Mouse (Mus musculus): ENCODE measurements around the gene Csnk1d.

The Csnk1d gene

GRCm38 (mm10) chr11:120990951-120991526, at the start of gene Csnk1d:
TSS of gene Csnk1d (minus strand) at chr11:120991330.
- DNase-seq (ENCODE audit: low spot score in 2 of 2), result peak; percentile 99

GRCm38 (mm10) chr11:121039302-121039701, 48.2 kb upstream of the Csnk1d start, which contains the start of gene Cd7:
TSS of gene Cd7 (minus strand) at chr11:121039418.
- DNase-seq (ENCODE audit: low spot score in 2 of 2), result peak in 1 of 2 experiments; percentile 14

GRCm38 (mm10) chr11:121038366-121039240, 47.5 kb upstream of the Csnk1d start:
- peak; percentile 28 to 52 for DNase-seq (ENCODE audit: low spot score in 2 of 2)

- DNase-seq (ENCODE audit: low spot score in 2 of 2), result no peak
Observed at GRCm38 (mm10) chr11:121033118-121033517, 42.0 kb upstream of the Csnk1d start.

- DNase-seq (ENCODE audit: low spot score in 2 of 2), result no peak
Observed at GRCm38 (mm10) chr11:121027259-121027658, 36.1 kb upstream of the Csnk1d start.

- no peak for DNase-seq (ENCODE audit: low spot score in 2 of 2)
Observed at GRCm38 (mm10) chr11:121024163-121024562, 33.0 kb upstream of the Csnk1d start.

- no peak for DNase-seq (ENCODE audit: low spot score in 2 of 2)
Observed at GRCm38 (mm10) chr11:121019501-121019900, 28.4 kb upstream of the Csnk1d start.

- peak; percentile 57 to 66 for DNase-seq (ENCODE audit: low spot score in 2 of 2)
Observed at GRCm38 (mm10) chr11:121017703-121018102, 26.6 kb upstream of the Csnk1d start.

- no peak for DNase-seq (ENCODE audit: low spot score in 2 of 2)
Observed at GRCm38 (mm10) chr11:121015472-121015871, 24.3 kb upstream of the Csnk1d start.

GRCm38 (mm10) chr11:121014896-121015300, 23.8 kb upstream of the Csnk1d start:
- DNase-seq (ENCODE audit: low spot score in 2 of 2), result peak; percentile 68 to 76

GRCm38 (mm10) chr11:121013656-121014055, 22.5 kb upstream of the Csnk1d start:
- no peak for DNase-seq (ENCODE audit: low spot score in 2 of 2)

GRCm38 (mm10) chr11:121010044-121010755, 19.1 kb upstream of the Csnk1d start:
- DNase-seq (ENCODE audit: low spot score in 2 of 2), result no peak

GRCm38 (mm10) chr11:121006184-121006583, 15.1 kb upstream of the Csnk1d start:
- no peak for DNase-seq (ENCODE audit: low spot score in 2 of 2)

- DNase-seq (ENCODE audit: low spot score in 2 of 2), result no peak
Observed at GRCm38 (mm10) chr11:121004281-121004680, 13.2 kb upstream of the Csnk1d start.

GRCm38 (mm10) chr11:121001966-121002365, 10.8 kb upstream of the Csnk1d start:
- no peak for DNase-seq (ENCODE audit: low spot score in 2 of 2)

GRCm38 (mm10) chr11:120994741-120995140, 3.6 kb upstream of the Csnk1d start:
- DNase-seq (ENCODE audit: low spot score in 2 of 2), result no peak

GRCm38 (mm10) chr11:120993586-120993985, 2.5 kb upstream of the Csnk1d start:
- no peak for DNase-seq (ENCODE audit: low spot score in 2 of 2)

- no peak for DNase-seq (ENCODE audit: low spot score in 2 of 2)
Observed at GRCm38 (mm10) chr11:120993080-120993479, 1.9 kb upstream of the Csnk1d start.

- DNase-seq (ENCODE audit: low spot score in 2 of 2), result no peak
Observed at GRCm38 (mm10) chr11:120991791-120992190, 661 bp upstream of the Csnk1d start.

GRCm38 (mm10) chr11:120990126-120990781, 876 bp downstream of the Csnk1d start:
- DNase-seq (ENCODE audit: low spot score in 2 of 2), result no peak

- DNase-seq (ENCODE audit: low spot score in 2 of 2), result no peak
Observed at GRCm38 (mm10) chr11:120989523-120989922, 1.6 kb downstream of the Csnk1d start.

- DNase-seq (ENCODE audit: low spot score in 2 of 2), result no peak
Observed at GRCm38 (mm10) chr11:120988410-120988809, 2.7 kb downstream of the Csnk1d start.

Data from right cerebral cortex, adult 2 months (tissue).